Mouse (Mus musculus): Measurements from ENCODE around the gene Abl1. TPM values are rescaled to one million over a fixed set of nuclear protein-coding genes. Genes with fewer than 3 reads are reported as not detected.

Gene Abl1
- polyA plus RNA-seq, 1 experiment from 2014 or later, result 40.1 TPM

GRCm38 (mm10) chr2:31700545-31701446 lies 12.6 kb downstream of the Abl1 start:
- no peaks in the 10 kb centered on the region for H3K9me3 ChIP-seq
- H3K27me3 ChIP-seq, result no peaks in the 10 kb centered on the region
- H3K4me1 ChIP-seq, result no peaks in the 10 kb centered on the region
- H3K9ac ChIP-seq, result no peak overlapping the region
- no peak overlapping the region for H3K4me2 ChIP-seq
- 59% methylated on average over 7 of the region's 7 CpGs for WGBS
- peaks cover 22% of the 10 kb centered on the region for H3K36me3 ChIP-seq
- H3K27ac ChIP-seq, result no peak overlapping the region
- ATAC-seq (ENCODE audit: insufficient number of reproducible peaks, low FRiP score, low TSS enrichment, low read depth), result no peak
- H3K4me3 ChIP-seq, result no peak overlapping the region

- Histone ChIP-seq H3K4me1 (no peaks in the 10 kb centered on the region), H3K27ac (no peak overlapping the region; the same call in 1 of the 2 replicates), H3K36me3 (peaks cover 21% of the 10 kb centered on the region), H3K4me2 (no peak overlapping the region), H3K4me3 (no peak overlapping the region), H3K9ac (no peak overlapping the region), H3K9me3 (no peaks in the 10 kb centered on the region), H3K27me3 (no peaks in the 10 kb centered on the region)
- no peak for ATAC-seq (ENCODE audit: insufficient number of reproducible peaks, low FRiP score, low TSS enrichment, low read depth)
Measured at GRCm38 (mm10) chr2:31703226-31703625, 15.1 kb downstream of the Abl1 start.

- Histone ChIP-seq H3K4me3 (no peak overlapping the region), H3K4me1 (no peaks in the 10 kb centered on the region), H3K27ac (no peak overlapping the region), H3K4me2 (no peak overlapping the region), H3K9me3 (no peaks in the 10 kb centered on the region), H3K27me3 (no peaks in the 10 kb centered on the region), H3K36me3 (peaks cover 12% of the 10 kb centered on the region), H3K9ac (no peak overlapping the region)
- no peak for ATAC-seq (ENCODE audit: insufficient number of reproducible peaks, low FRiP score, low TSS enrichment, low read depth)
Measured at GRCm38 (mm10) chr2:31705914-31706313, 17.7 kb downstream of the Abl1 start.

GRCm38 (mm10) chr2:31706531-31706930 lies 18.4 kb downstream of the Abl1 start:
- no peaks in the 10 kb centered on the region for H3K27me3 ChIP-seq
- H3K9me3 ChIP-seq, result no peaks in the 10 kb centered on the region
- 58% methylated on average over 2 of the region's 2 CpGs for WGBS
- no peak overlapping the region for H3K27ac ChIP-seq
- ATAC-seq (ENCODE audit: insufficient number of reproducible peaks, low FRiP score, low TSS enrichment, low read depth), result no peak
- H3K36me3 ChIP-seq, result peaks cover 12% of the 10 kb centered on the region
- H3K4me3 ChIP-seq, result no peak overlapping the region
- H3K4me1 ChIP-seq, result no peaks in the 10 kb centered on the region
- H3K4me2 ChIP-seq, result no peak overlapping the region
- no peak overlapping the region for H3K9ac ChIP-seq

- Histone ChIP-seq H3K4me2 (no peak overlapping the region), H3K27ac (no peak overlapping the region), H3K4me1 (no peaks in the 10 kb centered on the region), H3K27me3 (no peaks in the 10 kb centered on the region), H3K36me3 (peaks cover 5% of the 10 kb centered on the region; the same call in 1 of the 2 replicates), H3K9me3 (no peaks in the 10 kb centered on the region), H3K9ac (no peak overlapping the region), H3K4me3 (no peak overlapping the region)
- ATAC-seq (ENCODE audit: insufficient number of reproducible peaks, low FRiP score, low TSS enrichment, low read depth), result no peak
- WGBS, result 88% methylated on average over 2 of the region's 2 CpGs
Measured at GRCm38 (mm10) chr2:31712716-31713115, 24.5 kb downstream of the Abl1 start.

- WGBS, result 79% methylated on average over 3 of the region's 3 CpGs
- no peak overlapping the region for H3K27ac ChIP-seq
- H3K36me3 ChIP-seq, result peaks cover 2% of the 10 kb centered on the region; the same call in 1 of the 2 replicates
- H3K9ac ChIP-seq, result no peak overlapping the region
- no peaks in the 10 kb centered on the region for H3K27me3 ChIP-seq
- ATAC-seq (ENCODE audit: insufficient number of reproducible peaks, low FRiP score, low TSS enrichment, low read depth), result no peak
- H3K4me1 ChIP-seq, result no peaks in the 10 kb centered on the region
- H3K4me2 ChIP-seq, result no peak overlapping the region
- no peaks in the 10 kb centered on the region for H3K9me3 ChIP-seq
- H3K4me3 ChIP-seq, result no peak overlapping the region
Measured at GRCm38 (mm10) chr2:31713813-31714212, 25.6 kb downstream of the Abl1 start.

GRCm38 (mm10) chr2:31714780-31715179 lies 26.6 kb downstream of the Abl1 start:
- 97% methylated on average over 4 of the region's 4 CpGs for WGBS
- Histone ChIP-seq H3K4me2 (no peak overlapping the region), H3K4me1 (no peaks in the 10 kb centered on the region), H3K27ac (no peak overlapping the region), H3K9me3 (no peaks in the 10 kb centered on the region), H3K4me3 (no peak overlapping the region), H3K27me3 (no peaks in the 10 kb centered on the region), H3K36me3 (peaks cover 2% of the 10 kb centered on the region; the same call in 1 of the 2 replicates), H3K9ac (no peak overlapping the region)
- ATAC-seq (ENCODE audit: insufficient number of reproducible peaks, low FRiP score, low TSS enrichment, low read depth), result no peak

- no peaks in the 10 kb centered on the region for H3K4me1 ChIP-seq
- no peaks in the 10 kb centered on the region for H3K9me3 ChIP-seq
- H3K4me3 ChIP-seq, result no peak overlapping the region
- peaks cover 2% of the 10 kb centered on the region; the same call in 1 of the 2 replicates for H3K36me3 ChIP-seq
- ATAC-seq (ENCODE audit: insufficient number of reproducible peaks, low FRiP score, low TSS enrichment, low read depth), result no peak
- 89% methylated on average over 7 of the region's 7 CpGs for WGBS
- H3K4me2 ChIP-seq, result no peak overlapping the region
- H3K27me3 ChIP-seq, result no peaks in the 10 kb centered on the region
- no peak overlapping the region for H3K27ac ChIP-seq
- H3K9ac ChIP-seq, result no peak overlapping the region
Measured at GRCm38 (mm10) chr2:31715985-31716384, 27.8 kb downstream of the Abl1 start.

GRCm38 (mm10) chr2:31719202-31719880 lies 31.2 kb downstream of the Abl1 start:
- no peaks in the 10 kb centered on the region for H3K4me1 ChIP-seq
- H3K9ac ChIP-seq, result no peak overlapping the region
- H3K36me3 ChIP-seq, result 0 out of 2 replicates have a peak, but pooled peaks cover 2% of the 10 kb centered on the region
- H3K9me3 ChIP-seq, result no peaks in the 10 kb centered on the region
- H3K4me3 ChIP-seq, result no peak overlapping the region
- no peak overlapping the region for H3K27ac ChIP-seq
- no peaks in the 10 kb centered on the region for H3K27me3 ChIP-seq
- 87% methylated on average over 6 of the region's 6 CpGs for WGBS
- ATAC-seq (ENCODE audit: insufficient number of reproducible peaks, low FRiP score, low TSS enrichment, low read depth), result no peak
- H3K4me2 ChIP-seq, result no peak overlapping the region

- no peaks in the 10 kb centered on the region for H3K27me3 ChIP-seq
- no peak overlapping the region for H3K27ac ChIP-seq
- WGBS, result 69% methylated on average over 2 of the region's 2 CpGs
- H3K9me3 ChIP-seq, result no peaks in the 10 kb centered on the region
- H3K36me3 ChIP-seq, result 0 out of 2 replicates have a peak, but pooled peaks cover 2% of the 10 kb centered on the region
- H3K4me2 ChIP-seq, result no peak overlapping the region
- no peak overlapping the region for H3K4me3 ChIP-seq
- ATAC-seq (ENCODE audit: insufficient number of reproducible peaks, low FRiP score, low TSS enrichment, low read depth), result no peak
- H3K4me1 ChIP-seq, result no peaks in the 10 kb centered on the region
- H3K9ac ChIP-seq, result no peak overlapping the region
Measured at GRCm38 (mm10) chr2:31719944-31720343, 31.8 kb downstream of the Abl1 start.

- H3K4me2 ChIP-seq, result no peak overlapping the region
- no peak overlapping the region for H3K4me3 ChIP-seq
- 65% methylated on average over 4 of the region's 4 CpGs for WGBS
- ATAC-seq (ENCODE audit: insufficient number of reproducible peaks, low FRiP score, low TSS enrichment, low read depth), result no peak
- no peaks in the 10 kb centered on the region for H3K4me1 ChIP-seq
- H3K36me3 ChIP-seq, result 0 out of 2 replicates have a peak, but pooled peaks cover 2% of the 10 kb centered on the region
- H3K9me3 ChIP-seq, result no peaks in the 10 kb centered on the region
- H3K27me3 ChIP-seq, result no peaks in the 10 kb centered on the region
- H3K9ac ChIP-seq, result no peak overlapping the region
- H3K27ac ChIP-seq, result no peak overlapping the region
Measured at GRCm38 (mm10) chr2:31720783-31721182, 32.6 kb downstream of the Abl1 start.
